Mouse (Mus musculus): ENCODE results near the gene Zfp30.

Gene Zfp30

DNA sequence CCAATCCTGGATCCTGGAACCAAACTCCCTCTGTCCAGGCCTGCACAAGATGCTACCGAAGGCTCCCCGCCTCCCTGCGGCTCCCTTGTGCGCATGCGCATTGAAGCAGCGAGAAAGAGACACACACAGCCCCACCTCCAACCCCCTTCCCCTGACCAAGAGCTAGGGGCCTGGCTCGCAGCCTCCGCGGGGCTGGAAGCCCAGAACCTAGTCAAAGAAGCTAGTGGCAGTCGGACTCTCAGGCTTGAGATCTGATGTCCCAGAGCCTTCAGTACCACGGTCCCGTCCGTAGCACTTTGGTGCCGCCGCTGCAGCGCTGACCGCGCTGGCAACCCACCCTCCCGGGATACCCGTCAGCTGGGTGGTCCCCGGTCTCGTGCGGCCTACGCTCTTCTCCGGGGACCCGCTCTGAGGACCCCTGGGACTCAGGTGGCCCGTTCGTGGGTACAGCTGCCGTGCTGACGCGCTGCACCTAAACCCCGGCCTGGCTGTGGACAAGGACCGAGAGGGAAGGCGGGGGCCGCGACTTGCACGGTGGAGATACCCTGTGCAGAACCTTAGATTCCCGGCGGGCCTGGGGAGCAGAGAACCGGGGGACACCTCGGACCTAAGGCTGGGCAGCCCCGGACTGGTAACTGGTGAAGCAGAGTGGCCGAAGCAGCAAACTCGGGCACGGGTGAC, at the start of gene Zfp30:
TSS of gene Zfp30 (plus strand) at position 128 of the 681 bp plus-strand sequence.
- in situ Hi-C loops (cut with MboI, MseI): no loop called here

GRCm38 (mm10) chr7:29742258-29742657, 41.5 kb upstream of the Zfp30 start:
- in situ Hi-C loops (cut with MboI, MseI): no loop called here

DNA sequence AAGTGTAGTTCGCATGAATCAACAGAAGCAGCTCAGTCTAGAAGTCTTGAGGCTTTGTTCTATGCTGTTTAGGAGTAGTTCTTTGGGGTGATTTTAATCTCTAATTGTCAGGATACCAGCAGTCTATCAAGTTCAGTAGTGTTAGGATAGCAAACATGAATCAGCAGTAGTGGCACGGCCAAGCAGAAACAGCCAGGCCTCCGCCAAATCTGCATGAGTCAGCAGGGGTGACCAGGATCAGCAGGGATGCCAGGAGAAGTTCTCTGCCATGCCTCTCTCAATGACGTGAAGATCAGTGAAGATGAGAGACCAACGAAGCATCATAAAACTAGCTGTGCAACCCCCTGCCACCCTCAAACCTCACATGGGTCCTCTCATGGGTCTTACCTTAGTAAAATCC, 23.3 kb upstream of the Zfp30 start:
- in situ Hi-C loops (cut with MboI, MseI): no loop called here

DNA sequence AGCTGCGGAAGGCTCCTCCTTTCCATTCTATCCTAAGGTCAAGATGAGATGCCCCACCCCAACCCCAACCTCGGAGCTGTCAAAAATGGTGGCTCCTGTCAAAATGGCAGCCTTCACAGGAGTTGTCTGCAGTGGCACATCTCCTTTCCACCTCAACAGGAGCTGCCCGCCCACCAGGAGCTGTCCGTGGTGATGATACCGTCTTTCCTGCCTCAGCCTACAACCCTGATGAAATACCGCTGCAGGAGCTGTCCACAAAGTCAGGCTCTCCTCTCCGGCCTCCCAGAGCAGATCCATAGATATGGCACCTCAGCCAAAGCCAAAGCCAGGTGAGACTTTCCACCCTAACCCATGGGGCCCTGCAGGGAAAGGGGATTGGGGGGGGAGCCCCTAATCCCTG, 19.1 kb upstream of the Zfp30 start:
- in situ Hi-C loops (cut with MboI, MseI): loop anchor here (5.0 kb wide), 1 partner anchor 48 kb away; no protein-coding TSS in a partner anchor

- in situ Hi-C loops (cut with MboI, MseI): loop anchor here (5.0 kb wide), 1 partner anchor 45 kb away; no protein-coding TSS in a partner anchor
Measured at GRCm38 (mm10) chr7:29767058-29767686, 16.6 kb upstream of the Zfp30 start.

- in situ Hi-C loops (cut with MboI, MseI): loop anchor here (5.0 kb wide), 1 partner anchor 44 kb away; no protein-coding TSS in a partner anchor
Measured at GRCm38 (mm10) chr7:29768090-29768900, 15.5 kb upstream of the Zfp30 start, which contains the start of gene Zfp84. Gene Zfp84 (plus strand): TSS chr7:29768552.

DNA sequence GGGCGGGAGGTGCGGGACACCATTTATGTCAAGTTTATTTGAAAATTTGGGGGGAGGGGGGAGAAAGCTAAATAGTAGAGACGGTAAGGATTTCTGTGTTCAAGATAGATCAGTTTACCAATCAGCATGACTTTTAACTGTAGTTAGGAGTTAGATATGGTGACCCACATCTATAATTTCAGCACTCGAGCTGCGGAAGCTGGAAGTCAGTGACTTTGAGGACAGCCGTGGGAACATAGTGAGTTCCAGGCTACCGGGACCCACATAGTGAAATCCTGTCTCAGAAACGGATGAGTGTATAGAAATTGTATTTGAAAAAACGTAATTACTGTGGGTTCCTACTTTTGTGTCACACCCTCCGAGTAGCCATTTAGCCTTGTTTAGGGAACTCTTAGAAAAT, 14.8 kb upstream of the Zfp30 start:
- in situ Hi-C loops (cut with MboI, MseI): loop anchor here (5.0 kb wide), 1 partner anchor 43 kb away; no protein-coding TSS in a partner anchor

DNA sequence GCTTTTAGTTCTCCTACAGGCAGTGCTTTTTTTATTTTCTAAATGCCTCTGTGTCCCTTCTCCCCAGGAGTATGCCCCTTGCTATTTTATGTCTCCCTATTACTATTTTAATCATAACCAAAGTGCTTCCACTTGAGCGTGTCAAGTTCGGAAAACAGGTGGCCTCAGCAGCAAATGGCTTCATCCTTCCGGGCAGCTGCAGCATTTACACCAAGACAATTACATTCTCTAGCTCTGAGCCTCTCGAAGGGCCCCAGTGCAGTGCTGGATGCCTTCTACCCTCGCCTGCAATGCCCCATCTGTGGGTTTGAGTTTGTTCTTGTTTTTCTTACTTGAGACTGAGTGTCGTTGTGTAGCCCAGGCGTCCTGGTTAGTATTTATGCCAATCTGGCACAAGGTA, 10.3 kb upstream of the Zfp30 start:
- in situ Hi-C loops (cut with MboI, MseI): no loop called here

DNA sequence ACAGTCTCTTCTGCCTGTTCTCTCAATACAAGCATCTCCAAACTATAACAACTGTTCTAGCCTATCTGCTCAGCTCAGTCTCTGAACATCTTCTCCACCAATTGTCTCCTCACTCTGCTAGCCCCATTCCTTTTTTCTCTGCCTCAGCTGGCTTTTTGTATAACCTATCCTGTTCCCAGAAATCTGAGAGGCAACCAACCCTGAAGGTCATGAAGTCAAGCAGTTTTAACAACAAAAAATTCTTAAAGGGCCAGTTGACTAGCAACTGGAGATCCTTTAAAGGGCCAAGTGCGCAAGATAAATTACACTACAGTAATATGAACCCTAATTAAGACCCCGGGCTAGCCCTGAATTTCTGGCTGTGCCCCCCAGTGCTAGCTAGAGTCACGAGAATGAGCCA, 9.4 kb upstream of the Zfp30 start:
- in situ Hi-C loops (cut with MboI, MseI): no loop called here

DNA sequence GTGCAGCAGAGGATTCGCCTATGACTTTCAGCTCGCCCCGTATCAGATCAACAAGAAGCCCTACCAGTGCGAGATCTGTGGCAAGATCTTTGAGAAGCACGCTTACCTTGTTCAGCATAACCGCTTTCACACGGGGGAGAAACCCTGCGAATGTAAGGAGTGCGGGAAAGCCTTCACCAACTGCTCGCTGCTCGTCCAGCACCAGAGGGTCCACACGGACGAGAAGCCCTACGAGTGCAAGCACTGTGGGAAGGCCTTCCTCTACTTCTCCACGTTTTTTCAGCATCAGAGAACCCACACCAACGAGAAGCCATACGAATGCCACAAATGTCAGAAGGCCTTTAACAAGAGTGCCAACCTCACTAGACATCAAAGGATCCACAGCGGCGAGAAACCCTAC, 7.2 kb upstream of the Zfp30 start:
- in situ Hi-C loops (cut with MboI, MseI): no loop called here

DNA sequence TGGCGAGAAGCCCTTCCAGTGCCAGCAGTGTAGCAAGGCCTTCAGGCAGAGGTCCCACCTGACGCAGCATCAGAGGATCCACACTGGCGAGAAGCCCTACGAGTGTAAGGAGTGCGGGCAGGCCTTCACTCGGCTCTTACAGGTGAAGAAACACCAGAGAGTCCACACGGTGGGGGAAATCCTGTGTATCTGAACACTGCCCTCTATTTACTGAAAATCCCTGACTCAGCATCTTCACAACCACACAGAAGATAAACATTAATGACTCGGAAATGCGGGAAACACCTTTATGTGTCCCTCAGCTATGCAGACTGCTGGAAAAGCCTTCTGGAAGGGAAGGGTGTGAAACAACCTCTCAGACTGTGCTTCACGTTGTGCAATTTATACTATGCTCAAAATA, 6.4 kb upstream of the Zfp30 start:
- in situ Hi-C loops (cut with MboI, MseI): no loop called here

GRCm38 (mm10) chr7:29785023-29785422, 1.2 kb downstream of the Zfp30 start:
- in situ Hi-C loops (cut with MboI, MseI): no loop called here

- in situ Hi-C loops (cut with MboI, MseI): no loop called here
Measured at GRCm38 (mm10) chr7:29785888-29786287, 2.1 kb downstream of the Zfp30 start.

DNA sequence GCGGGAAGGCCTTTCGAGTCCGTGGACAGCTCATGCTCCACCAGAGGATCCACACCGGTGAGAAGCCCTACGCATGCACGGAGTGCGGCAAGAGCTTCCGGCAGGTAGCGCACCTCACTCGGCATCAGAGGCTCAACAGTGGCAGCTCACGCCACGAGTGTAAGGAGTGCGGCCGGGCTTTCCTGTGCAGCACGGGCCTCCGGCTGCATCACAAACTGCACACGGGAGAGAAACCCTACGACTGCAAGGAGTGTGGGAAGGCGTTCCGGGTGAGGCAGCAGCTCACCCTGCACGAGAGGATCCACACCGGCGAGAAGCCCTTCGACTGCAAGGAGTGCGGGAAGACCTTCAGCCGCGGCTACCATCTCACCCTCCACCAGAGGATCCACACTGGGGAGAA, 9.1 kb downstream of the Zfp30 start:
- in situ Hi-C loops (cut with MboI, MseI): no loop called here

- in situ Hi-C loops (cut with MboI, MseI): no loop called here
Measured at GRCm38 (mm10) chr7:29807046-29807445, 23.2 kb downstream of the Zfp30 start.

GRCm38 (mm10) chr7:29812244-29812643, 28.4 kb downstream of the Zfp30 start:
- in situ Hi-C loops (cut with MboI, MseI): loop anchor here (5.0 kb wide), 1 partner anchor 45 kb away; the partner anchor contains the start of gene Zfp84

GRCm38 (mm10) chr7:29814381-29814780, 30.6 kb downstream of the Zfp30 start:
- in situ Hi-C loops (cut with MboI, MseI): loop anchor here (5.0 kb wide), 1 partner anchor 47 kb away; the partner anchor contains the start of gene Zfp84

DNA sequence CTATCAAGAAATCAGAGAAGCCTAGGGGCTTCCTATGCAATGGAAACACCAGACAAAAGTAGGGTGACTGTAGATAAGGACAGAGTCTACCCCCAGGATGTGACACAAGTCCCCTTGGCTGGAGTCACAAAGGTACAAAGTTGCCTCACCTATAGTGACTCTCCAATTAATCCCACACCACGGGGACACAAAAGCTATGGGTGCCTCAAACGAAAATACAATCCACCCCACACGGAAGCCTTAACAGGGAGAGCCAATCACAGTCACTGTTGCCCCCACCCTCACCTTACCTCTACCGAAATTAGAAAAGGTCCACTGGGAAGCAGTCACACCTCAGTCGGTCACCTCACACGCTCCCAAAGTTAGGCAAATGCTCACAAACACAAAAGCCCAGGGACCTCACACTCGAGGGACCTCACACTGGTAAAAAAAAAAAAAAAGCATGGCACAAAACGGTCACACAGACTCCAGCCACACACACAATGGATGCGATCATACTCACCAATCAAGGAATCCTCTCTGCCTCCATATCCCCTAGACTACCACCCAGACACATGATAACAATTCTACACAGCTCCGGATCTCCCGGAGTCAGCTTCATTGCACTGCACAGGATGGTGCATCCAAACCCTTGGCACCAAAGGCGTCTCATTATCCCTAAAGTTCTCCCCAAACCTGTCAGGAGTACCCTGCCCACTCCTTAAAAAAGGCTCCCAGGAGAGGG, 31.4 kb downstream of the Zfp30 start:
- in situ Hi-C loops (cut with MboI, MseI): no loop called here

DNA sequence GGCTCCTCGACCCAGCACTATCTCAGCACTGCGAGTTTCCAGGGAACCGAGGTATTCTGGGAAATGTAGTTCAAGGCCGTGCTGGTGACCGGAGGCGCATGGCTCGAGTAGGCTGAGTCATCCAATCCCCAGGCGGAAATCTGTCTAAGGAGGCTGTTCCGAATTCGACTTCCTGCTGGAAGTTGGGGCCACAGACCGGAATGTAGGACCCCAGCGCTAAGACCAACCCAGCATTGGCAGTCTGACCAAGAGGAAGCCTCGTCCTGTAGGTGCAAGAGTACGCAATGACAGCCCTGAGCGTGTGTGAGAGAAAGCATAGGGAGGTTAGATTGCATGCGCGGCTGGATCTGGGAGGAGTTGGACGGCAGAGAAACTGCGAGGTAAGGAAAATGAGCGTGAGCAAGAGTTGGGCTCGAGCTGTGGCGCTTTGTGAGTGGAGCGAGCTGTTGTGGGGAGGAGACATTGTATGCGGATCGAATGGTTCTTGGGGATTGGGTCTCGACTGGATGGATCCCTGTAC, 32.2 kb downstream of the Zfp30 start, which contains the start of gene Zfp790:
TSS of gene Zfp790 (plus strand) at position 205 of the 520 bp plus-strand sequence.
- in situ Hi-C loops (cut with MboI, MseI): no loop called here

DNA sequence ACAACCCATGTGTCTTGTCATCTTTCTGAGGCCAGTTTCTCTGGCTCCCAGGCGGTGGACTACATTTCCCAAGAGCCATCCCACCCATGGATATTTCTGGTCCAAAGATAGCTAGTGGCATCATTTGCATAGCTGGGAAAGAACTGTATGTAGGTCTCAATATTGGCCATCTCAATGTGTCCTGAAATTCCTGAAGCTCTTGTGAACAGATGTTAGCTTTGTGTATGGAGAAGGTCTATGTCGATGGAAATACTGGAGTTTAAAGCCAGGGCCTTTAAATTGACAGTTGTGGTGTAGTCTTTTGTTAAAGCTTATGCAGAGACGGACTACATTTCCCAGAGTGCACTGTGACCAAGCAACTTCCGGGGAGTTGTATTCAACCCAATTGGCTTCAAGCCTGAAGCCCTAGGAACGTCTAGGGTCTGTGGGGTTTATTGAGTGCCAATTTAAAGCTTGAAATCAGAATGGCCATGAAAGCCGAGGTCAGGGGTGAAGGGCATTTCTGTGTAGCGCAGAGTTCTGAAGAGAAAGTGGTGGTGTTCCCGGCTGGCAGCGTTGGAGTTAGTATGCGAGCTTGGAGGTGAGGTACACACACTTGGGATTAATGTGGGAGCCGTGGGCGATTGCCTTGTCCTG, 34.9 kb downstream of the Zfp30 start:
- in situ Hi-C loops (cut with MboI, MseI): no loop called here

DNA sequence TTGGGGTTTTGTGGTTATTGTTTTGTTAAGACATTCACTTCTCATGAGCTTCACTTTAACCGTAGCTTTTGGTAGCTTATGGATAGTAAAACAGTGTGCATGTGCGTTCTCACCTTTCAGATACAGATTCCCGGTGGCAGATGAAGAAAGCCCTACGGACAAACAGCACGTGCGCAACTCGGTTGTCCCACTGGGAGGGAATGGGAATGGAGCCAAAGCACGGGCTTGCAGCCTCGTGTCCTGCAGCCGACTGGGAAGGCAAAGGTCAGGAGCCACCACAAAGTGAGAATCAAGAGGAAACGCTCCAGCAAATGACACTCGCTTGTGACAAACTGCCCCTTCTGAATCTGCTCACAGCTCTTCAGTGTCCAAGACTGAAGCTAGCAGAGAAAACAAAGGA, 44.2 kb downstream of the Zfp30 start:
- in situ Hi-C loops (cut with MboI, MseI): no loop called here

Measured in regulatory T cell (primary cell).